Mouse (Mus musculus) left cerebral cortex, postnatal 10 days (tissue): ENCODE results near the gene Cbs. TPM values are rescaled to one million over a fixed set of nuclear protein-coding genes. Genes with fewer than 3 reads are reported as not detected.
A peak's percentile ranks its signal among the peaks of the same experiment; 100 is the strongest.

Experiments
- DNase-seq, 2 experiments: peaks; one replicate each; pipeline ENCODE4 v3.0.0; 2021 to 2022; ENCODE audit warnings: low spot score in 2 of 2, mixed read lengths in 1 of 2; ENCODE audit errors: extremely low spot score in 1 of 2
- intact Hi-C: fragments of 180-260 bp; cut with DNase I; formaldehyde crosslinking; loops from one replicate; pipeline ENCODE4 v1.15.1; 2025
- total RNA-seq, 2 experiments: library from RNA; stranded (reverse); gene quantifications; 2 replicates each; pipeline ENCODE4 v1.2.3; 2021

Gene Cbs
- total RNA-seq, 2 experiments from 2014 or later = 39.4 to 64.4 TPM

DNA sequence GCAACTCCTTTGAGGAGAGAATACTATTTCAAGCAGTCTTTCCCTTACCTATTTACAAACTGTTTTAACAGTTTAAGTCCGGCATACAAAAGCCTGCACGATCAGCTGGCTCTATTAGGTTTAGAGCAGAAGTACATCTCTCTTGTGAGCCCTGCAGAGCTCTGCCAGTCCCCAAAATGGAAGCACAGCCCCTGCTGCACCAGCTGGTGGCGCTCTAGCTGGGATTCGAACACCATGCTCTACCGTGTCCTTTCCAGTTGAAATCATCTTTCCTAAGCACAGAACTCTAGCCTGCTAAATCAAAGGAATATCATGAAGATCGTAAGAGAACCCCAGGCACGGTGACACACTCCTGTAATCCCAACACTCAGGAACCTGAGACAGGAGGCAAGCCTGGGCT, 30.6 kb downstream of the Cbs start:
- intact Hi-C loops = no loop called here
- DNase-seq = no peak

DNA sequence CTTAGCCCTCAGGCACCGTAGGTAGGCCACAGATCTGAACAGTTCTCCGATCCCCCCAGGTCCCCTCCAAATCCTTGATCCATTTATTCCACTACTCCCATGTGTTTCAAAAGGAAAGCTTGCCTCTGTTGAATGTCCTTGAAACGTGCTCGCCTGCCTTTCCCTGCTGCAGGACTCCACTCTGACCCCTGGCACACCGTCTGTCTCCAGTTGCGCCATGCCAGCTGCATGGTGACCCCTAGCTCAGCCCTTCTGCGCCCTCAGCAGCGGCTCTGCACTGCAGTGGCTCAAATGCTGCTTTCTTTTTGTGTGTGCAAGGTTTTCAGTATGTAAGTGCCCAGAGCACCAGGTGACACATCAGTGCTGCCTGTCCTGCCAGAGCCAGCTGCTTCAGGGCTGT, 38.4 kb downstream of the Cbs start:
- intact Hi-C loops = no loop called here
- DNase-seq = no peak

DNA sequence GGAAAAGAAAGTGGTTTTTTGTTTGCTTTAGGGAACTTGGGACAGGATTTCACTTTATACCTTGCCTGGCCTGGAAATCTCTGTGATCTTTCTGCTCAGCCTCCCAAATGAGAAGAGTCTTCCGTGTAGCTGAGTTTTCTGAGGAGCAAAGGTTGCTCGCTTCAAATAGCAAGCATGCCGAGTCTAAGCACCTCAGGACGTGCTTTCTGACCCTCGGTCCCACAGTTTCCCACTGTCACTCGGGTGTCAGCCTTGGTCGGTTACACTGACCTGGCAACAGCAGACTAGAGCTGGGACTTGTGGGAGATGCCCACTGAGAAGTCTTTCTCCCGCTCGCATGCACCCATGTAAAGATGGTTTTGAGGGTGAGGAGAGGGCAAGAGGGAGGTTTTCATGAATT, 39.1 kb downstream of the Cbs start:
- intact Hi-C loops = no loop called here
- no peak for DNase-seq

DNA sequence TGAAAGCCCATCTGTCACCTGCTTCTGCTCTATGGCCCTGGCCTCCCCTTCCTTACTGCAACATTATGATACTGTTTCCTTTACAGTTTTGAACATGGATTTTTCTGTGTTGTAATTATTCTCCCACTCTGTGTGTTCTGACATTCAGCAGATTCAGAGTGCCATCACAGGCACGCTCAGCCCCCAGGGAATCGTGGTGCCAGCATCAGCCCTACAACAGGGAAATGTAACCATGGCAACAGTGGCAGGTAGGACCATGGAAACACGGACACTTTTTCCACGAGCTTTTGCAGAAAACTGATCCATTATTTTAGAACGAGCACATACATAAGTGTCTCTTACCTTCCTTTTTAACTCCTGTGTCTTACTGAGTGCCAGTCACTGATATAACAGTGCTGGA, 42.0 kb downstream of the Cbs start:
- DNase-seq = peak in 1 of 2 experiments; percentile 23
- intact Hi-C loops = no loop called here

DNA sequence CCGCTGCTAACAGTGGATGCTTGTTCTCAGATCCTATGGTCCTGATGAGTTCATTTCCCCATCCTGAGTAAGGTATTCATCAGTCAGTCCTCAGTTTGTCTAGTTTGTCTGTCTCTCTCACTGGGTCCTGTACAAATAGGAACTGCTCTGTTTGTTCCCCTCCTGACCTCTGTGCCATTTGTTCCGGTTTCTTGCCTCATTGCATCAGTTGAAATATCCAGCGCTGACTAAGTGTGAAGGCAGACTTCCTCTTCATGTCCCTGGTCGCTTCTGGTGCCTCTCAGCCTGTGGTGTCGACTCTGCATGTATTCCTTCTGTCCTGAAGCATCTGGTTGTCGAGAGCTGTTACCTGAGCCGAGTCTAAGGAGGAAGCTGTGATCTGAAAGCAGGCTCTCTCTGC, 42.4 kb downstream of the Cbs start:
- intact Hi-C loops = no loop called here
- no peak for DNase-seq

DNA sequence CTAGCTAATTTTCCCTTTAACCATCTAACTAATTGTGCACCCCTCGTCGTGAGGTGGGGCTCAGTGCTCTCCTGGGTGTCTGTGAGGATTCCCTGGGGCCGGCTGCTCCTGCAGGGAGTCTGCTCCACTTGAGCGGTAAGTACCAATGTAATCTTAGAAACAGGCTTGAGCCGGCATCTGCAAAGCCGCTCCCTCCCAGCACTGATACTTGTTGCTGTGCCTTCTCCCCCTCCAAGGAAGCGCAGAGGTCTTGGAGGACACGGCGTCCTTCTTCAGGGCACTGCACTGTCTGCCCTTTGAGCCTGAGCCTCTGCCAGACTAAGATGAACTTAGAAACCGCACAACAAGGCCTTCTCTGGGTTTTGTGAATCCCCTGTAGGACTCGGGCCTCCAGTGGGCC, 46.2 kb downstream of the Cbs start:
- intact Hi-C loops = no loop called here
- DNase-seq = no peak

DNA sequence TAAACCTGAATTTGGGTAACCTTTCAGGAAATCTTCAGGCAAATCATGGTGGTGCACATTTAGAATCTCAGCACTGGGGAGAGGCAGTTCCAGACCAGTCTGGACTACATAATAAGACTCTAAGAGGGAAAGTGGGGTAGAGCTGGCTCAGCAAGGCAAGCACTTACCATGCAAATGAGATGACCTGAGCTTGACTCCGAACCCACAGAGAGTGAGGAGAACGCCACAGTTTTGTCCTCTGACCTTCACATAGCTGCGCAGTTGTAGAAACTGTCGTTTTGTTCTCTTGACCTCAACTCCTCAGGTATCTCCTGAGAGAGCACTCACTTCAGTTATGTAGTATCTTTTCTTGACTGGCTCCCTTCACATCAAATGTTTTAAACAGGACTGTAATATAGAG, 48.3 kb downstream of the Cbs start:
- DNase-seq = no peak

DNA sequence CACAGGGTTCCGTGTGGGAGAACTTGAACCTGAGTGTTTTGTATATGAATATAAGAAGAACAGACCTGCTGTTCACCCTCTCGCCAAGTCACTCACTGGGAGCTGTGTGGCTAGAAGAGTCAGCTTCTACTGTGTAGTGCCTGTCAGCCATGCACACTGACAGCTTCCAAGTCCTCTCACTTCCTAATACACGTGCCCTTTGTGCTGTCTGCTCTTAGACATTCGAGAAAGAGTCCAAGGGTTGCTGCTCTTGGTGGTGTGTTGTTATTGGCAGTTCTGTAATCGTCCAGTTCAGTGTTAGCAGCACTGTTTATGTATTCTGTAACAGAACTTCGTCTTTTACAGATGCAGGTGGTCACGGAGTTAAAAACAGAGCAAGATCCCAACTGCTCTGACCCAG, 48.9 kb downstream of the Cbs start:
- no peak for DNase-seq
- intact Hi-C loops = no loop called here

More for the DNA sequence above, 48.3 kb downstream of the Cbs start:
- intact Hi-C loops = no loop called here

DNA sequence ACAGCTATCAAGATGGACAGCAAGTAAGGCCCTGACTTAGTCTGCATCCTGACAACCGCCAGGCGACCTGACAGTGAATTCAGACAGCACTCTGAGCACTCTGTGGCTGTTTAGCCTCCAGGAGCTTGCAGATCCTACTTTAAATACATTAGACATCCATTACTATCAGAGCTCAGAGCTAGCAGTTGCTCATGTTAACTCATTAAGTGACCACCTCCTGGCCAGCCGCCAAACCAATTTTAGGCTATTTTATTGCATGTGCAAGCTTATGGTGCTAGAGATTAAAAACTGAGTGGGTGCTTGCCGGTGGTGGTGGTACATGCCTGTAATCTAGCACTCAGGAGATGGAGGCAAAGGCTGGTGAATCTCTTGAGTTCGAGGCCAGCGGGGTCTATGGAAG, 53.3 kb downstream of the Cbs start:
- no peak for DNase-seq
- intact Hi-C loops = no loop called here

DNA sequence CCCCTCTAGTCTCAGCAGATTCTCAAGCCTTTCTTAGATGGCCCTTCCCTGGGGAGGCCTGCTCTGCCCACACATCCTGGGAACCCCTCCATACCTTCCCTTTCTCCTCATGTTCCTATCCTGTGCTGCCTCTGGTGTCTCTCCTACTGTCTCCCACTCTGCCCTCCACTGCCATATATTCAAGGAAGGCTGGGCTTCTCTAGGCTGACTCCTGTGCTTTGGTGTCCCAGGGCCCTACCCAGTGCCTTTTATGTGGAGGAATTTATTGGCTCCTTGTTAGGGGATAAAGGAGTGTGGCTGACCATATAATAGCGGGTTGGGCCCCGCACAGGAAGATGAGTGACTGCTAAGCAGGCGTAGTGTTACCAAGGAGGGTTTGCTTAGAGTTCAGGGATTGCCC, 53.9 kb downstream of the Cbs start:
- no peak for DNase-seq

DNA sequence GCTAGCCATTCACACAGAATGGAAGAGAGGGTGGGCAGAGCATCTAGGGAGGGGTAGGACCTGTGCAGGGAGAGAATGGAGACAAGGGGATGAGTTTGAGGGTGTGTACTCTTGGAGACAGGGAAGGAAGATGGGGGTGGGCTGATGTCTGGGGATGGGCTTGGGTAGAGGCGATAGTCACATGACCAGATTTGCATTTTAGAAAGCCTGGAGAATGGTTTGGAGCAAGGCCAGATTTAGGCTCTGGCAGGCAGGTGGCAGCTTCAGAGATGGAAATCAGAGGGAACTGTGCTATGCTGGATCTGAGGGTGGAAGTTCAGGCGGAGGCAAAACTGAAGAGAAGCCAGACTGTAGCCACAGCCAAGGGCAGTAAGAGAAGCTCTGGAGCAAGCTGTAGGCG, 56.7 kb downstream of the Cbs start:
- intact Hi-C loops = no loop called here
- no peak for DNase-seq

More for the DNA sequence above, 53.9 kb downstream of the Cbs start:
- intact Hi-C loops = no loop called here

DNA sequence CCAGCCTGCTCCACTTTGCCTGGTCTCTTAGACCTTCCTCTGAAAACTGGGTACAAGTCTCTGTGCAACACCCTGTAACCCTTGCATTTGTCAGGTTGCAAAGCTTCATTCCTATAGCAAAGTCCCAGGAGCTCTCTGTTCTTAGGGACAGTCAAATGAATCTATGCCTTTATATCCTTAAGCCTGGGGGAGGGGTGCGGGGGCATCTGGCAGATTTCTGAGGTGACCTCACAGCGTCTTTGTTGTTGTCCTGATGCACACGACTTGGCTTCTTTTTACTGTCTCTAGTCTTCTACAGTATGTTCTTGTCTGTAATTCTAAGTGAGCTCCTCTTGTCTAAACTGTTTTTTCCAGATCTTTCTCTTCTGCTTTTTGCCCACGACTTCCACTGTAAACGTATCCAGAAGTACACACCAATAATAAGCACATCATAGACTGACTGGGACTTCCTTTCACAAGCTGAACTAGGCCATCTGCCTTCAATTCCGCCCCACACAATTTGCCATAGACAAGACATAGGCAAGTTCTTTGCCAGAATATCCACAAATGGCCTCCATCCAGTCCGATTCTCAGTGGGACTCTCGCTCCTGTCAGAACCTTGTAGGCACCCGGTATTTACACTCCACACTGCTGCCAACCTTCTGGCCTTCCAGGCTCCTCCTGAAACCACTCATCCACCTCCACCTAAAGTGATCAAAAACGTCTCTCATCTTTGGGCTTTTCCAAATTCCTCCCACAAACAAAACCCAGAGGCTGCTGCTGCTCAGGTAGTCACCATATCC, 60.5 kb downstream of the Cbs start:
- DNase-seq = no peak
- intact Hi-C loops = no loop called here

DNA sequence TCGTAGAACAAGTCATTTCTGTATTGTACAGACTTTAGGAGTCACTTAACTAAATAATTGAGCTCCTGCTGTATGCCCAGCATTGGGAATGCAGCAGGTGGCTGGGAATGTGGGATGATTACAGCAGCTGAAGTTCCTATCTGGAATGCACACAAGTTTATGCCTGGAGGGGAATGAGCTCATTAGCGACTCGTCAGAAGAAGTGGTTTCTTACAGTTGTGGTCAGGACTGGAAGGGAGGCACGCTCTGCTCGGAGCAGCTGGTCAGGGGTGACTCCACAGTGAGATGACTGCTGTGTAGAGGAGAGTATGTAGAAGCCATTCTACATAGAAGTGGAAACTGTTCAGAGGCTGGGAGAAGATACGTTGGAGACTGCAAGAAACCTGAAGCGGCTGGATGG, 62.4 kb downstream of the Cbs start:
- DNase-seq = no peak
- intact Hi-C loops = loop anchor here (5.0 kb wide), 1 partner anchor 63 kb away; the partner anchor contains the start of gene Cbs

DNA sequence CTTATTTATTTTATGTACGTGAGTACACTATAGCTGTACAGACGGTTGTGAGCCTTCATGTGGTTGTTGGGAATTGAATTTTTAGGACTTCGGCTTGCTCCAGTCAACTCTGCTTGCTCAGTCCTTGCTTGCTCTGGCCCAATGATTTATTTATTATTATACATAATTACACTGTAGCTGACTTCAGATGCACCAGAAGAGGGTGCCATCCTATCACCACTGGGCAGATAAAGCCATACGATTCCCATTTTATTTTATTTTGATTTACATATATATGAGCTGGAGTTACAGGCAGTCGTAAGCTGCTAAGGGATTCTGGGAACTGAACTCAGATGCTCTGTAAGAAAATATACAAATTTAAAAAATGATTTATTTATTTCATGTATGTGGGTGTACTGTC, 65.3 kb downstream of the Cbs start:
- intact Hi-C loops = loop anchor here (5.0 kb wide), 1 partner anchor 66 kb away; the partner anchor contains the start of gene Cbs
- no peak for DNase-seq

DNA sequence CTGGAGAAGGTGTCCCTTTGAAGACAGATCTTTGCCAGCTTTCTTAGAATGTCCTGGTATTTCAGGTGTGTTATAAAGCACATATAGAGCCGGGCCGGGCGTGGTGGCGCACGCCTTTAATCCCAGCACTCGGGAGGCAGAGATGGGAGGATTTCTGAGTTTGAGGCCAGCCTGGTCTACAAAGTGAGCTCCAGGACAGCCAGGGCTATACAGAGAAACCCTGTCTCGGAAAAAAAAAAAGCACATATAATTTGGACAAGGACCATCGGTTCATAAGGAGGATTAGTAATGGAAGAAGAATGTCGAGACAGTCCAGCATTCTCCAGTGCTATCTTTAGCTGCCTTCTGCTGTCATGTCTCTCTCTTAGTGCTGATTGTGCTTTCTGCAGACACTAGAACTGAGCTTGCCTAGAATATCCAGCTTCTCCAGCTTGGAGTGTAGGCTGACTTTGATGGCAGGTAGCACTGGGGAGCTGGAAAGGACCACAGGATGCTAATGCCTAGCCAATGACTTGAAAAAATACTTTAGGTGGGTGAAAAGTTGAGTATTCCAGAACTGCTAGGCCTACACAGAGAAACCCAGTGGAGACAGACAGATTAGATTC, 66.6 kb downstream of the Cbs start:
- DNase-seq = peak in 1 of 2 experiments; percentile 78
- intact Hi-C loops = loop anchor here (5.0 kb wide), 1 partner anchor 67 kb away; the partner anchor contains the start of gene Cbs

DNA sequence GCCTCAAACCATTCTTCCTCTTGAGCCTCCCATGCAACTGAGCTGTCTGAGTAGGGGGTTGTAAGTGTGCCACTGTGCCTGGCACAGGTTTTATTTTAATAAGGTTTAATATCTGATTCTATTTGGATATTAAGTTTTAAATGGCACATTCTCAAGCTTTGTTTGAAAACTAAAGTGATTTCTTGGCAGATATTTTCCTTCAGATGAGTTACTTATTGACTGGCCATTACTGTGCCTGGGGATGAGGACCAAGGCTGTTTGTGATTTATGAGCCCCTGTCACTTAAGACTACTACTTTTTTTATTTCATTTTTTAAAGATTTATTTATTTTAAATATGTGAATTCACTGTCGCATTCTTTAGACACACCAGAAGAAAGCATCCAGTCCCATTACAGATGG, 67.3 kb downstream of the Cbs start:
- intact Hi-C loops = loop anchor here (5.0 kb wide), 2 partner anchors 42 to 68 kb away; partner anchors contain the start of gene Cbs

DNA sequence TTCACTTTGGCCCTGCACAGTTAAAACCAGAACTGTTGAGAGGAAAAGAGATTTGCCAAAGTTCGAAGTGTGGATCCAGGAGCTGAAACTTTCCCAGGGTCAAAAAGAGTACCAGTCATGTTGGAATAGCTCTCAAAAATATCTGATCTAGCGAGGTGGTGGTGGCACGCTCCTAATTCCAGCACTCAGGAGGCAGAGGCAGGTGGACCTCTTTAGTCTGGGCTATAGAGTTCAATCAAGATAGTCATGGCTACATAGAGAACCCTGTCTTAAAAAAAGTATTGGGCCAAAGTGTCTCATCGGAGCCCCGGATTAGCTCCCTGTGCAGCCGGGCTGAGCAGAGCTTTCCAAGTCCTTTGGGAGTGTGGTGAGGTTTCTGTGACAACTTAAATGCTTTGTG, 70.8 kb downstream of the Cbs start:
- DNase-seq = no peak
- intact Hi-C loops = loop anchor here (5.0 kb wide), 1 partner anchor 39 kb away; no protein-coding TSS in a partner anchor

More for the DNA sequence above, 67.3 kb downstream of the Cbs start:
- DNase-seq = no peak

DNA sequence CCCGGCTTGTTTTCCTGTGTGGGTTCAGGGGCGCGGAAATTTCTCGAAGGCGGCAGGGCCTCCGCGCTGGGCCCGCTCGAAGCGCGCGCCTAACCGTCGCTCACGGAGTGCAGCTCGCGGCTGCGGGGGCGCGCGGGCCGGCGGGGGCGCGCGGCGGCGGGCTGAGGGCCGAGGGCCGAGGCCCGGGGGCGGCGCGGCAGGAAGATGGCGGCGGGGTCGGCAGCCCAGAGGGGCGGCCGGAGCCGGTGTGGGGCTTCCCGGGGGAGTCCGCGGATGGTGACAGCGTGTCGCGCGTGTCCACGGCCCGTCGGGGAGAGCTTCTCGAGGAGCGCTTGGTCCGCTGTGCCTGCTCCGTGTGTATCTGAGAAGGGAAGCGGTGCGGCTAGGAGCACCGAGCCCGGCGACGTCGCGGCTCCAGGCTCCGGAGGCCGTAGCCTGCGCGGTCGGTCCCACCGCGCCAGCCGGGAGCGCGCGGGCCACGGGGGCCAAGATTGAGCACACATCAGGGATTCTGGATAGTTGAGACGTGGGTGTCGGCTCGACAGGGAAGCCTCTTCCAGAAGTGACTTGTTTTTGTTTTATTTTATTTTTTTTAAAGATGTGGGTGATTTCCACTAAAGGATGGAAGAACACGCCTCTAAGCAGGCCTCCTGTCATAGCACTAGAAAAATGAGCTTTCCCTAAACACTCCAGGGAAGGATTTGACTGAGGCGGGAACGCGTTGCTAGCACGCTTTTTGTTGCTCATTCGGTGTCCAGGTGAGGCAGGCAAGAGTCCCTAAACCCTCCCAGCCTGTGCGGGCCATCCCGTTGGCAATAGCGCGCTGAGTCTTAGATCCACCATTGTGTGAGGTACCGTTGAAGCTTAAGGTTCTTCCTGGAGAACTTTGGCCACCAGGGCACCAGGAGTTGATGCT, 71.6 kb downstream of the Cbs start:
- intact Hi-C loops = loop anchor here (5.0 kb wide), 1 partner anchor 38 kb away; no protein-coding TSS in a partner anchor
- DNase-seq = peak; percentile 39 to 88

DNA sequence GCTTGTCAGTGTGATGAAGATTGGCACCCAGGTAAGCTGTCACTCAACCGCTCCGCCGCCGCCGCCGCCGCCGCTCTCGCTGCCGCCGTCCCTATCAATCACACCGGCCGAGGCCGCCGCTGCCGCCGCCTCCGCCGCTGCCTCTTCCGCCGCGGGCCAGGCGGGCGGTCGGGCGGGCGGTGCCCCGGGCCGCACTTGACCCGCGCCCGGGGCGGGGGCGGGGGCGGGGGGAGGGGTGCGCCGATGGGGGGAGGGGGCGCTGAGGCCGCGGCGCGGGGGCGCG, 72.2 kb downstream of the Cbs start:
- DNase-seq = no peak
- intact Hi-C loops = loop anchor here (5.0 kb wide), 1 partner anchor 37 kb away; no protein-coding TSS in a partner anchor
